Mouse (Mus musculus): ENCODE measurements around the gene Prpf40b.
A peak's percentile ranks its signal among the peaks of the same experiment; 100 is the strongest.

The Prpf40b gene

GRCm38 (mm10) chr15:99332921-99333675 lies 38.2 kb downstream of the Prpf40b start:
- peak; percentile 42 to 58 for DNase-seq (ENCODE audit: low spot score in 2 of 2)

DNA sequence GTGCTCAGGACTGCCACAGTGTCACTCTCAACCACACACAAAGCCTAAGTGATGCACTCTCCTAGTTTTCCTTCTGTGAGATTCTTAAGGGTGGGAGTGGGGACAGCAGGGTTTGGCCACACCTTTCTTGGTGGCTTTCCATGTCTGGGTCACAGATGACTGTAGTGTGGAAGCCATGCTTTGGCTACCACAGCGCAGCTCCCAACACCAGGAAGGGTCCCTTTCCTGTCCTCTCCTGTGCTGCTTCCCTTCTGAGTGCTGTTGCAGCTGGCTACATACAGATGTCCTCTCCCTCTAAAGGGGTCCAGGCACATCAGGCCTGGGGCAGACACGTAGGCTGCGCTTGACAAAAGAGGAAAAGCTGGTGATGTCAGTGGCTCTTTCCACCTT lies 38.8 kb downstream of the Prpf40b start:
- no peak for DNase-seq (ENCODE audit: low spot score in 2 of 2)

- DNase-seq (ENCODE audit: low spot score in 2 of 2) = no peak
Measured at GRCm38 (mm10) chr15:99334500-99334899, 39.6 kb downstream of the Prpf40b start.

DNA sequence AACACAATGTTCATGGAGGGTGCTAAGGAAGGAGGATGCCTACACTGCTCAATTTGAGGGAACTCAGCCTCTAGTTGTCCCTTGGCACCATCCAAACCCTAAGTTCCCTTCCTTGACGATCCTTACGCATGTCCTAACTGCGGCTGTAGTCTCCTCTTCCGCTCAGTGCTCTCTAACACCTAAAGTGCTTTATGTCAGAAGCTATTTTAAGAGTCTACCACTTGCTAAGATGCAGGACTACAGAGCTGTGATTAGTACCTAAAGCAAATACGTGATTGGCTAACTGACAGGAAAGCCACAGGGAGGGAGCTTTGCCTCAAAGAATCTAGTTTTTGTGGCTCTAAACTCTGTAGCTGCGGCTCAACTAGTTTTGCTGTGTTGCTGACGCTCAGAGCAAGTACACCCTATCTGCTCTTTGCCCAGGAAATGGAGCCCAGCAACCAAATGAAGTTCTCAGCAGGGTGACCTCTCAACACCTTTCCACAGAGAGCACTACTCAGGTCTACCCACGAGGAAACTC lies 41.0 kb downstream of the Prpf40b start:
- no peak for DNase-seq (ENCODE audit: low spot score in 2 of 2)

DNA sequence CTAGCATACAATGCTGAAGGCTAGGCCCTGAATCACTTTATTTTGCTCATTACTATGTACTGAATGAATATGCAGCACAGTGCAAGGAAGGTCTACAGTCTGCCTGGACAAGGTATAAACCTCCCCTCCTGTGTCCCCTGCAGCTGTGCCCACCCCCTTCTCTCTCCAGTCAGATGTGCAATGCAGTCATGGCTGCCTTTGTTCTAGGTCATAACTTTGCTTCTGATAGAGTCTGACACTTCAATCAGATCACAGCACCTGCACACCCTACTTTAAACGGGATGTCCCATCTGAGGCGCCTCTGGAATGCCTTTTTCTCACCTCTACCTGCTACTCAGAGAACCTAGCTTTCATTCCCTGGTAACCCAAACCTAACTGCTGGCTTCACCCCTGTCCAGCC lies 44.0 kb downstream of the Prpf40b start:
- no peak for DNase-seq (ENCODE audit: low spot score in 2 of 2)

DNA sequence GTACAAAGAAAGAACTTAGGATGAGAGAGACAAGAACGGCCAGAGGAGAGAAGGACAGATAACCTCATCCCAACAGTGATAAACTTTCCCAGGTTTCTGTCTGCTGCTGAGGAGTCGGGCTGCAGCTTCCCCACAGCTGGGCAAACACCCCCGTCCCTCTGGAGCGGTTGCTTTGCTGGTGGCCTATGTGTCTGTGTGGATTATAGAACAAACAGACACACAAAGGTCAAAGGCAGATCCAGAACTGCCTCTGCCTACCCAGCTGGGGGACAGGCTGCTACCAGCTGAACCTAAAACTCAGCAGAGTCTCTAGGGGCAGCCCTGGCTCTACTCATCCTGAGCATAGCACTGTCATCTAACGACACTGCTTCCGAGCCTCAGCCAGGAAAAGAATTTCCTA lies 44.8 kb downstream of the Prpf40b start:
- no peak for DNase-seq (ENCODE audit: low spot score in 2 of 2)

GRCm38 (mm10) chr15:99341102-99341501 lies 46.2 kb downstream of the Prpf40b start:
- no peak for DNase-seq (ENCODE audit: low spot score in 2 of 2)

- no peak for DNase-seq (ENCODE audit: low spot score in 2 of 2)
Measured at GRCm38 (mm10) chr15:99342194-99342981, 47.5 kb downstream of the Prpf40b start.

GRCm38 (mm10) chr15:99343414-99344147 lies 48.7 kb downstream of the Prpf40b start:
- peak; percentile 43 to 52 for DNase-seq (ENCODE audit: low spot score in 2 of 2)

- no peak for DNase-seq (ENCODE audit: low spot score in 2 of 2)
Measured at GRCm38 (mm10) chr15:99344148-99344870, 49.4 kb downstream of the Prpf40b start.

DNA sequence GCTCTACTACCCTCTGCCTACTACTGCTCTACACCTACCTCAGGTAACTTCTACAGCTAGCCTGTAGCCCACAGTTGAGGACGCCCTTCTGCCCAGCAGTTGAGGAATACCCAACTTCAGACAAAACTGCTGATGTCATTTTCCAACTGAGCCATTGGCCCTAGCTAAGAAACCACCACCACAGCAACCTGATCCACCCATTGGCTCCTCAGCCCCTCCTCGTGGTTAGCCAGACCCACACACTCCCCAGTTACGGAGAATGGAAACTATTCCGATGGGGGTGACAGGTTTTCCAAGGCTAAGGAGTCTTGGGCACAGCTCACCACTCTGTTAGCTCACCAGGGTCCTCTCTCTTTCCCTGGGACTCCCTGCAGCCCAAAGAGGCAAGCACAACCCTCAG lies 50.1 kb downstream of the Prpf40b start:
- DNase-seq (ENCODE audit: low spot score in 2 of 2) = no peak

DNA sequence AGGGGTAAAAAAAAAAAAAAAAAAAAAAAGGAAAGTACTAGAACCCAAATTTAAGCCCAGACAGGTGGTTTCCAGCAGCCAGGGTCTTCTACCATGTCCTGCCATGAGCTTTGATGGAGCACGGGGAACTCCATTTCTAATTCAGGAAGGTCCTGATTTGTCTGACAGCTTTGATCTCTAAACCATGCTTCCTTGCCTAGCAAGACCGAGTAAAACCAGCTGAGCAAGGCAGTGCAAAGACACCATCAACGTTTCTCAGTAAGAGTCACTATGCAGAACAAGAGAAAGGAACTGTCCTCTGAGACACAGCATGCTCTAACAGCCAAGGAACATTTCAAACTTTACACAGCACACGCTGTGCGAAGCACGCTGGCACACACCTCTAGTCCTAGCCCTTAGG lies 56.7 kb downstream of the Prpf40b start:
- DNase-seq (ENCODE audit: low spot score in 2 of 2) = no peak

GRCm38 (mm10) chr15:99352306-99352705 lies 57.4 kb downstream of the Prpf40b start:
- DNase-seq (ENCODE audit: low spot score in 2 of 2) = no peak

- DNase-seq (ENCODE audit: low spot score in 2 of 2) = no peak
Measured at GRCm38 (mm10) chr15:99355660-99356059, 60.8 kb downstream of the Prpf40b start.

- no peak for DNase-seq (ENCODE audit: low spot score in 2 of 2)
Measured at GRCm38 (mm10) chr15:99356462-99356861, 61.6 kb downstream of the Prpf40b start.

GRCm38 (mm10) chr15:99358952-99359351 lies 64.1 kb downstream of the Prpf40b start:
- DNase-seq (ENCODE audit: low spot score in 2 of 2) = no peak

- no peak for DNase-seq (ENCODE audit: low spot score in 2 of 2)
Measured at GRCm38 (mm10) chr15:99364022-99364530, 69.2 kb downstream of the Prpf40b start.

DNA sequence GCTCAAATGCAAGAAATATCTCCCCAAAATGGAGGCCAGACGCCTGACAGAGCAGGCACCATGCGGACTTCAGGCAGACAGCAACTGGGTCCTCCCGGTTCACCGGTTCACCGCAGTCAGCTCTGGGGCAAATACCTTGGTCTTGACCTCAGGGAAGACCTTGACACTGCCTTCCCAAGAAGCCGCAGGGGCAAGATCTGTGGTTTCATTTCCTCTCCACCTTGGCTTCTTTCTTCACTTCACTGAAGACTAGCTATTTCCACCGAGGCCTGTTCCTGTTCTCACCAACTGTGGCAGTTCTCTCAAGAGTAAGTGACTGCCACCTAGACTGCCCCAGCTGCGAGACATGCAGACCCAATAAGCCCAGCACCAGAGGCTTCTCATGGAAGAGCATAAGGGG lies 70.0 kb downstream of the Prpf40b start:
- no peak for DNase-seq (ENCODE audit: low spot score in 2 of 2)
